Mouse (Mus musculus) lung, embryonic 16.5 days (tissue): ENCODE results near the gene Cotl1. TPM values are rescaled to one million over a fixed set of nuclear protein-coding genes. Genes with fewer than 3 reads are reported as not detected.

Experiments
- ATAC-seq: fragments of 200-750 bp; cut with Nextera tagmentation; 2 replicates; pipeline ENCODE4 v1.8.0; 2017; ENCODE audit warnings: low read depth, mild to moderate bottlenecking, moderate library complexity
- H3K27ac ChIP-seq: fragments of 300-500 bp; sonication (generic); 2 replicates; pipeline ENCODE4 v1.5.1; 2014; ENCODE audit warnings: mild to moderate bottlenecking, control low read depth, low read length
- H3K27me3 ChIP-seq: fragments of 300-500 bp; sonication (generic); 2 replicates; pipeline ENCODE4 v1.6.1; 2014; ENCODE audit warnings: low read depth, low read length, mixed read lengths; ENCODE audit not compliant: control insufficient read depth, insufficient read depth
- H3K36me3 ChIP-seq: fragments of 300-500 bp; sonication (generic); 2 replicates; pipeline ENCODE4 v1.6.1; 2014; ENCODE audit warnings: low read length; ENCODE audit not compliant: control insufficient read depth, insufficient read depth
- H3K4me1 ChIP-seq: fragments of 300-500 bp; sonication (generic); replicated peaks from 2 replicates; pipeline ENCODE4 v1.6.1; 2014; ENCODE audit warnings: low read length, mixed read lengths; ENCODE audit not compliant: control insufficient read depth, insufficient read depth
- H3K4me2 ChIP-seq: fragments of 300-500 bp; sonication (generic); 2 replicates; pipeline ENCODE4 v1.6.1; 2014; ENCODE audit warnings: low read depth, low read length, control low read depth
- H3K4me3 ChIP-seq: fragments of 300-500 bp; sonication (generic); 2 replicates; pipeline ENCODE4 v1.5.1; 2014; ENCODE audit warnings: mild to moderate bottlenecking, low read length, control low read depth
- H3K9ac ChIP-seq: fragments of 300-500 bp; sonication (generic); 2 replicates; pipeline ENCODE4 v1.6.1; 2014; ENCODE audit warnings: low read length, control low read depth
- H3K9me3 ChIP-seq: fragments of 300-500 bp; sonication (generic); 2 replicates; pipeline ENCODE4 v1.6.1; 2016; ENCODE audit warnings: low read length; ENCODE audit not compliant: control insufficient read depth
- WGBS: fragments of 180-500 bp; shearing (Covaris S2); extraction: QIAGEN DNeasy Blood & Tissue Kit; methylation state at CpG from one replicate; pipeline ENCODE4 v1.1.7; 2014; 5-methylcytosine and 5-hydroxymethylcytosine counted together
- polyA plus RNA-seq: library from polyadenylated mRNA; unstranded; fragments of >200 nt; fragmentation: Nextera tagmentation; extraction: Ambion mirVana; gene quantifications from 2 replicates; pipeline ENCODE4 v1.2.1, GENCODE M21; 2015

The Cotl1 gene
- 78.4 and 88.5 TPM in 2 replicates for polyA plus RNA-seq

DNA sequence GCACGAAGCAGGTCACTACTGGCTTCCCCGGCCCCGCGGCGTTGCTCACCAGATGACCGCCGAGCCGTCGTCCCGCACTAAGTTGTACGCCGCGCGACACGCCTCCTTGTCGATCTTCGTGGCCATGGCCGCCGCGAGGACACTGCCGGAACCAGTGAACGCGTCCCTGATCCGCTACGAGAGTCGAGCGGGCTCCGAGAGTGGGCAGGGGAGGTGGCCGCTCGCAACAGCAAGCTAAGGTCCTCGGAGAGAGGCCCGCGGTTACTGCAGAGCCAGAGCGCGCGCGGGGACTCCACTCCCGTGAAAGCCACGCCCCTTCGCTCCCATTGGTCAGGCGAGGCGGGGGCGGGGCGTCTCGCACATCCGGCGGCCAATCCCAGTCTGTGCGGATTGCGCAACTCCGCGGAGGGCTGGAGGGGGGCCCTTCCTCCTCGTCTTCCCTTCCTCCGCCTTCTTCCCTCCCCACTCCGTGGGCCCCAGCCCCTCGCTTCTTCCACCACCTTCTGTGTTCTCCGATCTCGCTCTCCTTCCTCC, at the start of gene Cotl1:
Gene Cotl1, minus strand, starts transcription at position 270 of the 534 bp plus-strand sequence.
- peak; percentile 96 for ATAC-seq
- Histone ChIP-seq H3K4me3 (peak within 1 kb of the TSS; percentile 72), H3K9me3 (no peaks in the 10 kb centered on the region), H3K36me3 (no peaks in the 10 kb centered on the region), H3K4me2 (peak within 1 kb of the TSS; percentile 75), H3K27ac (peak within 1 kb of the TSS; percentile 63), H3K9ac (peak within 1 kb of the TSS; percentile 83), H3K27me3 (no peaks in the 10 kb centered on the region), H3K4me1 (peaks cover 20% of the 10 kb centered on the region)
- under 1% methylated on average over 46 of the region's 57 CpGs for WGBS

DNA sequence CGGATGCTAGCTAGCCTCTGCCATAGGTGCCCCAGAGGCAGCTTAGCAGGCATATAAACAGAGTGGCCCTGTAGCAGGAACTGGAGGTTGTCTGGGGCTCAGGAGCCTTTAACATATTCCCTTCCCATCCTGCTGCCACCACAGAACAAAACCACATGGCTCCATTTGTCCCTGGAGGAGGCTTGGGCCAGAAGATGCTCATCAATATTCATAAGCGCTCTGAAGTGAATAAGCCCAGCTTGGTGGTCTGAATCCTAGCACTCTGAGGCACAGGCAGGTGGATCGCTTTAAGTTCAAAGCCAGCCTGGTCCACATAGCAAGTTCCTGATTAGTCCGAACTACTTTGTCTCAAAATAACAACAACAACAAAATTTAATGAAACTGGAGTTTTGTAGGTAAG, 47.7 kb upstream of the Cotl1 start:
- ATAC-seq, result no peak
- Histone ChIP-seq H3K27ac (no peak overlapping the region), H3K9me3 (no peaks in the 10 kb centered on the region), H3K4me2 (no peak overlapping the region), H3K4me3 (no peak overlapping the region), H3K36me3 (no peaks in the 10 kb centered on the region), H3K9ac (no peak overlapping the region), H3K4me1 (peaks cover 11% of the 10 kb centered on the region), H3K27me3 (no peaks in the 10 kb centered on the region)
- WGBS, result 72% methylated on average over 4 of the region's 4 CpGs

DNA sequence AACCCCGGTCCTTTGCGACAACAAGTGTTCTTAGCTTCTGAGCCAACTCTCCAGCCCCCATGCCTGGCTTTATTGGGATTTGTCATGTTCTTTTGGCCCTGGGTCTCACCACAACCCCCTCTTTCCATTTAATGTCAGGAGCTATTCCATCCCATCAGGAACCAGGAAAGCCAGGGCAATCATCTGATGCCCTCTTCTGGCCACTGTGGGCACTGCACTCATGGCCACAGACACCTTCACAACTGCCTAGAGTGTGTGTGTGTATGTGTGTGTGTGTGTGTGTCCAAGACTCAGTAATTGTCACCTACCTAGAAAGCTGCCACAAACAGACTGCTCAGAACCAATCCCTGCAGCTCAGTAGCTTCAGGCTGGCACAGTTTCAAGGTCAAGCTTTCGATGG, 46.8 kb upstream of the Cotl1 start:
- no peak overlapping the region for H3K27ac ChIP-seq
- H3K36me3 ChIP-seq, result no peaks in the 10 kb centered on the region
- H3K9ac ChIP-seq, result no peak overlapping the region
- no peak for ATAC-seq
- no peaks in the 10 kb centered on the region for H3K9me3 ChIP-seq
- no peaks in the 10 kb centered on the region for H3K27me3 ChIP-seq
- H3K4me1 ChIP-seq, result peaks cover 11% of the 10 kb centered on the region
- H3K4me2 ChIP-seq, result no peak overlapping the region
- WGBS, result 83% methylated on average over 3 of the region's 3 CpGs
- H3K4me3 ChIP-seq, result no peak overlapping the region

DNA sequence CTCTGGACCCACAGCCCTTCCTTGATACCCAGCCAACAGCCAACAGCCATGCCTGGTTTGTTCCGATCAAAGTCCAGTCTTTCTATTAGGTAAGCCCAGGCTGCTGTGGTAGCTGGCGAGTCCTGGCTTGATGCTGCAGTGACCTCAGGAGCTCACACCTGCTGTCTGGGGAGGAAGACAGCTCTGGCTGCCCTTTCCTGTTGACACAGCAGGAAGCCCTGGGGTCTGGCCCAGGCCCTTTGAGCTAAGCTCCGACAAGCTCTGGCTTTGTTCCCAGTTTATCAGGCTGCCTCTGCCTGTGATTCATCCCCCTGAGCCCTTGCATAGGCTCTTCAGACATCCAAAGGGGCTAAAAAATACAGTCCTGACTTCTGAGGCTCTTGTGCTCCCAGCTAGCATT, 45.3 kb upstream of the Cotl1 start:
- 18% methylated on average over 3 of the region's 3 CpGs for WGBS
- Histone ChIP-seq H3K4me3 (no peak overlapping the region), H3K4me1 (peaks cover 11% of the 10 kb centered on the region), H3K27ac (peak overlapping the region; percentile 18; the same call in 1 of the 2 replicates), H3K9ac (0 out of 2 replicates have a peak overlapping the region, but pooled peaks have one; percentile 0), H3K4me2 (no peak overlapping the region), H3K9me3 (no peaks in the 10 kb centered on the region), H3K36me3 (no peaks in the 10 kb centered on the region), H3K27me3 (no peaks in the 10 kb centered on the region)
- ATAC-seq, result peak; percentile 84

DNA sequence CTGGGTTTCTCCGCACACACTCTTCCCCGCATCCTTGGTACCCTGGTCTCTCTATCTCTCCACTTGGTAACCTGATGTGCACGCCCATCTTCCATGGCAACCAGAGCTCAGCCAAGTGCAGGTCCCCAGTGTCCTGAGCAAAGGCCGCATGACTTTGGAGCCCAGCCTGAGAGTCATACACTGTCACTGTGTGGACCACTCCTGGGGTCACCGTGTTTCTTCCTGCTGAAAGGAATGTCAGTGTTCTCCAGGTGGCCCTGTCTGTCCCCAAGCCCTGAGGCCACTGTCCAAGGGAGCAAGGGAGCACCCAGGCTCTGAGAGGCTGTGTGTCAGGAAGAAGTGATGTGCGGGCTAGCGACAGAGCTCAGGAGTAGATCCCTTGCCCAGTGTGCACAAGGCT, 42.9 kb upstream of the Cotl1 start:
- H3K9me3 ChIP-seq, result no peaks in the 10 kb centered on the region
- no peak overlapping the region for H3K27ac ChIP-seq
- H3K27me3 ChIP-seq, result no peaks in the 10 kb centered on the region
- no peak overlapping the region for H3K4me3 ChIP-seq
- peaks cover 11% of the 10 kb centered on the region for H3K4me1 ChIP-seq
- no peak overlapping the region for H3K9ac ChIP-seq
- WGBS, result 86% methylated on average over 7 of the region's 7 CpGs
- no peaks in the 10 kb centered on the region for H3K36me3 ChIP-seq
- ATAC-seq, result no peak
- H3K4me2 ChIP-seq, result no peak overlapping the region

DNA sequence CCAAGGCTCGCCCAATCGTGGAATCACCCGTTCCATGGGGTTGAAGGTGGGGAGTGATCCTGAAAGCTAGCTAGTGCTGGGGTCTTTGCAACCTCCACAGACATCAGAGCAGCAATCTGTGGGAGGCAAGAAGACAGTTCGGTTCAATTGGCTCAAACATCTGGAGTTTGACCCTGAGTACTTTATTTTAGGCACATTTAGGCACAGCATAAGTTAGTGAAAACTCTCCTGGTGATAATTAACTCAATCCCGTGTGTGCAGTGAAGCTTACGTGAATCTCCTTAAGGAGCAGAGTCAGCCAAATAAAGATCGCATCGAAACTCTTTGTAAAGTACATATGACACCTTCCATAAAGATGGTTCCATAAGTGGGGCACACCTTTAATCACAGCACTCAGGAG, 41.6 kb upstream of the Cotl1 start:
- peaks cover 11% of the 10 kb centered on the region for H3K4me1 ChIP-seq
- no peak overlapping the region for H3K9ac ChIP-seq
- no peaks in the 10 kb centered on the region for H3K9me3 ChIP-seq
- H3K27me3 ChIP-seq, result no peaks in the 10 kb centered on the region
- H3K36me3 ChIP-seq, result no peaks in the 10 kb centered on the region
- H3K4me3 ChIP-seq, result no peak overlapping the region
- WGBS, result 75% methylated on average over 8 of the region's 8 CpGs
- H3K4me2 ChIP-seq, result no peak overlapping the region
- H3K27ac ChIP-seq, result no peak overlapping the region
- no peak for ATAC-seq

DNA sequence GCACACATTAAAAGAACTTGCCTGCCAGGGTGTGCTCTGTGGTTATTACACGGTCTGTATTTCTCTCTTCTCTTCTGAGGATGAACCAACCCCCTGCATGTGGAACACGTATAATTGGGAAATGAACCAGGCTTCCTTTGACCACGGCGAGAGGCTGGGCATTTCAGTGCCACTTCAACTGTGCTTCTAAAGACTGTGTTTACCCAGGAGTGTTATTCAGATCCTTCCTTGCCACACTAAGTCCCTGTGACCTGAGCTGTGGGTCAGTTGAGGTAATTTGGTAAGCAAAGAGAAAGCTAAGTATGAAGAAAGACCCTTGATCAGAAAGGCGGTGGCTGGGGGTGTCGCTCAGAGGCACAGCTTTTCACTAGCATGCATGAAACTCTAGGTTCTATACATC, 41.0 kb upstream of the Cotl1 start:
- H3K27ac ChIP-seq, result no peak overlapping the region

DNA sequence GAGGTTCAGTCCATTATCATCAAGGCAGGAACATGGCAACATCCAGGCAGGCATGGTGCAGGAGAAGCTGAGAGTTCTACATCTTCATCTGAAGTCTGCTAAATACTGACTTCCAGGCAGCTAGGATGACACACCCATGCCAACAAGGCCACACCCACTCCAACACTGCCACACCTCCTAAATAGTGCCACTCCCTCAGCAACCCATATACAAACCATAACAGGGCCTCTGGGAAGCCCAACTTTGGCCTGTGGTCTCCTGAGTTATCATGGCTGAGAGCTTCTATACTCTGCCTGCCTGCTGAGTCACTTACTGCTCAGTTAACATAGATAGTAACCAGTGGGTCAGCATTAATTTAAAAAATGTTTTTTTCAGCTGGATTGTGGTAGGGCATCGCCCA, 32.8 kb upstream of the Cotl1 start:
- 96% methylated on average over 1 of the region's 1 CpGs for WGBS
- Histone ChIP-seq H3K27me3 (no peaks in the 10 kb centered on the region), H3K4me3 (no peak overlapping the region), H3K9ac (no peak overlapping the region), H3K4me1 (no peaks in the 10 kb centered on the region), H3K36me3 (peaks cover 22% of the 10 kb centered on the region), H3K4me2 (no peak overlapping the region), H3K9me3 (peaks cover 8% of the 10 kb centered on the region), H3K27ac (no peak overlapping the region)
- no peak for ATAC-seq

More for the DNA sequence above, 41.0 kb upstream of the Cotl1 start:
- Histone ChIP-seq H3K9me3 (no peaks in the 10 kb centered on the region), H3K36me3 (no peaks in the 10 kb centered on the region), H3K4me1 (peaks cover 11% of the 10 kb centered on the region), H3K4me3 (no peak overlapping the region), H3K27me3 (no peaks in the 10 kb centered on the region), H3K9ac (no peak overlapping the region), H3K4me2 (no peak overlapping the region)
- 39% methylated on average over 6 of the region's 6 CpGs for WGBS
- no peak for ATAC-seq

DNA sequence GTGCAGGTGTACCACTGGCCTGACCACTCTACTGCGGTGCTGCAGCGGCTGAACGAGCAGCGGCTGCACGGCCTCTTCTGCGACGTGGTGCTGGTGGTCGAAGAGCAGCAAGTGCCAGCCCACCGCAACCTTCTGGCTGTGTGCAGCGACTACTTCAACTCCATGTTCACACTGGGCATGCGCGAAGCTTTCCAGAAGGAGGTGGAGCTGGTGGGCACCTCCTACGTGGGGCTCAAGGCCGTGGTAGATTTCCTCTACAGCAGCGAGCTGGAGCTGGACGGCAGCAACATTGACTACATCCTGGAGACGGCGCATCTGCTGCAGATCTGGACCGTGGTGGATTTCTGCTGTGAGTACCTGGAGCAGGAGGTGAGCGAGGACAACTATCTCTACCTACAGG, 29.3 kb upstream of the Cotl1 start:
- Histone ChIP-seq H3K36me3 (peaks cover 22% of the 10 kb centered on the region), H3K27me3 (no peaks in the 10 kb centered on the region), H3K9me3 (peaks cover 8% of the 10 kb centered on the region), H3K4me1 (no peaks in the 10 kb centered on the region), H3K4me2 (no peak overlapping the region), H3K27ac (no peak overlapping the region), H3K9ac (no peak overlapping the region), H3K4me3 (no peak overlapping the region)
- 74% methylated on average over 20 of the region's 20 CpGs for WGBS
- ATAC-seq, result no peak

DNA sequence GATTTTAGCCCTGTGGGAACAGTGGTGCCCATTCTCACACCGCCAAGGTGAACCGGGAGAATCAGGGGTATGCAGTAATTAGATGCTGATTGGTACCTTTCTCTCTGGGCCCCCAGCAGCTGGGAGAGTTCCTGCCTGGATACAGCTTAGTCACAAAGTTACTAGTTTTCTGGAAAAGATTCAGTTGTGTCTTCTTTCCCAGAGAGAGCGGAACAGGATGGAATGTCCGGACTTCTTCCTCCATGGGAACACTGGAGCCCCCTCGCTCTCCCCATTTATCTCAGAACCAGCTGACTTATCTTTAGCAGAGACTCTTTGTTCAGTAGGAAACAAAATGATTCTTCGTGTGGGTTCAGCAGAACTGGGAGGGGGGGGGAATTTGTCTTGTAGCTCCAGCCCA, 22.4 kb upstream of the Cotl1 start:
- Histone ChIP-seq H3K27ac (no peak overlapping the region), H3K9ac (peak overlapping the region; percentile 81), H3K9me3 (no peaks in the 10 kb centered on the region), H3K4me2 (peak overlapping the region; percentile 79), H3K4me3 (peak overlapping the region; percentile 58), H3K36me3 (no peaks in the 10 kb centered on the region), H3K4me1 (peaks cover 13% of the 10 kb centered on the region), H3K27me3 (no peaks in the 10 kb centered on the region)
- 7% methylated on average over 6 of the region's 6 CpGs for WGBS
- no peak; the same call in 1 of the 2 replicates for ATAC-seq
